Mouse (Mus musculus) lung, postnatal 10 days (tissue): ENCODE measurements at regions not wholly inside any gene's neighbourhood (a gene's known extent, or its start where the extent isn't known, plus 50 kb on each side); places are given as distances from the start of the nearest gene placed in this dataset.
A peak's percentile ranks its signal among the peaks of the same experiment; 100 is the strongest.

Source experiments
- DNase-seq: peaks from one replicate; pipeline ENCODE4 v3.0.0; 2021

GRCm38 (mm10) chr2:45475996-45476395 lies 358.8 kb upstream of the Zeb2 start:
- no peak for DNase-seq

DNA sequence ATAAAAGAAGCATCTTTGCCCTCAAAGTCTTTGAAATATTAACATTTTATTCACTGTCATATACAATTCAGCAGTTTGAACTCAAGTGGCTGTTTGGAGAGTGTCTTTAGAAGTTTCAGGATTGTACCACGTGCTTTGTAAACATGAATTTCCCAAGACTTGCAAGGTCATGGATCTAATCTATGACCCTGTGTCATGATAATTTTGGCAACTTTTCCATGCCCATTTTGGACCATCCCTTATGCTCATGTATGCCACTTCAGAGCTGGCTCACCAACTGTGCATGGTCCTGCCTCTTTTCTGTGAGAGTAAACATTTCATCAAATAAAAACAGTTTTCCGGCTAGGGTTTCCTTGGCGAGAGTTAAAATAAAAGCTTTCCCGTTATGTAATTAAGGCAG lies 347.1 kb upstream of the Zeb2 start:
- DNase-seq = no peak

DNA sequence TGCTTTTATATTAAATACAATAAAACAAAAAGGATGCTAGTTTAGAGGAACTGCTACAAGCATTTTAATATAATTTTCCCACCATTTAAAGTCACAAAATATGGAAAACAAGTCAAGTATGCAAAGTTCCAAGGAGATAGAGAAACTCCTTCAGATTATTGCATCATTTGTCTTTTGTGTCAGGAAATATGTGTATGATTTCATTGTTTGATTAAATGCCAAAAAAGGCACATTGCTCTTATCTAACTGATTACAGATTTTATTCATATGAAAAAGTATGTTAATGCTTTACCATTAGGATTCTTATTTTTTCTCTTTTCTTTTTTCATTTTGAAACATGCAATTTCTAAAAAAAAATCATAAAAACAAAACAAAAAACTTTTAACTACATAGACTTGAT lies 342.2 kb upstream of the Zeb2 start:
- DNase-seq = no peak

DNA sequence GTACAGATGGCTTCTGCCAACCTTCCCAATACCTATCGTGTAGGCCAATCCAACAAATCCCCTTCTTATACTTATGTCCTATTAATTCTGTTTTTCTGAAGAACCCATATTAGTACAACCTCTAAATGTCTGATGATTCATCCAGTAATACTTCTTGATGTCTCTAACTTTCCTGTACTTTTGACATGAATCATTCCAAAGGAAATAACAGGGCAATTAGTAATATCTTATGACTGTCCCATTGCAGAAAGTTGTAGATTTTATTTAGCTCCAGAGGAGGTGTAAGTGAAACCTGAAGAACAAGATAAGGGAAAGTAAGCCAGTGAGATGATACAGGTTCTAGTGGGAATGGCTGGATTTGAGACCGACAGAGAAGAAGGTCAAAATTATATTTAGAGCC lies 337.6 kb upstream of the Zeb2 start:
- no peak for DNase-seq

- no peak for DNase-seq
These were observed 322.0 kb upstream of the Zeb2 start for GRCm38 (mm10) chr2:45439146-45439545.

DNA sequence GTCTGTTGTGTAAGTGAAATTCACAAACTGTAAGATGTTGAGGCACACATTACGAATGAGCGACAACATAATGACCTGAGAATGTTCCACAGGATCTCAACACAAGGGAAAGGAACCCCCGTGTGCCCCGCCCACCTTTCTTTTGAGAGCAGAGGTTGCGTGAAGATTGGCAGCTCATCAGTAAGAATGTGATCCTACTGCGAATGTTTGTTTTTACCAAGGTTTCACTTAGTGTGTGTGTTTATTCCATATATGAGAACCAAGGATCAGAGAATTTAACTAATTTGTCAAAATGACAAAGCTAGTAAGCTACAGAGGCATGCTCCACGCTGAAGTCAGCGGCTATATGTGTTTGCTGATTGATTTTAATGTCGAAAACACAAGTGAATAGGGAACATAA lies 321.5 kb upstream of the Zeb2 start:
- peak; percentile 45 for DNase-seq

GRCm38 (mm10) chr2:45435261-45435980 lies 318.2 kb upstream of the Zeb2 start:
- DNase-seq = peak; percentile 35

- DNase-seq = no peak
These were observed 317.6 kb upstream of the Zeb2 start for GRCm38 (mm10) chr2:45434789-45435188.

DNA sequence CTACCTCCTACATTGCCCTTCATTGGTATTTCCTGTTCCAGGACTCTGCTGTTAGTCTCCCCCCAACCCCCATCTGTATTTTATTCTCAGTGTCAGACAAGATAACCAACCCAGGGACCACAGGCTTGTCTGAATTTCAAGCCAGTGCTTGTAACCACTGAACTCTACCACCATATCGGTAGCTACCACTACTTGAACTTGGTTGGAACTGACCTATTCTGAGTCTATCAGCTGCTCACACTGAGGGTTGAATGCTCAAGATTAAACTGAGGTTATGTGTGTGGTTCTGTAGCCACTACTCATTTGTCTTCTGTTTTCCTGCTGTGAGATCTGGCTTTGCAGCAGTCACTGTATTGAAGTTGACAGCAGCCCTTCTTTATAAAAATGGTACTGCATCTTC lies 317.0 kb upstream of the Zeb2 start:
- DNase-seq = no peak

DNA sequence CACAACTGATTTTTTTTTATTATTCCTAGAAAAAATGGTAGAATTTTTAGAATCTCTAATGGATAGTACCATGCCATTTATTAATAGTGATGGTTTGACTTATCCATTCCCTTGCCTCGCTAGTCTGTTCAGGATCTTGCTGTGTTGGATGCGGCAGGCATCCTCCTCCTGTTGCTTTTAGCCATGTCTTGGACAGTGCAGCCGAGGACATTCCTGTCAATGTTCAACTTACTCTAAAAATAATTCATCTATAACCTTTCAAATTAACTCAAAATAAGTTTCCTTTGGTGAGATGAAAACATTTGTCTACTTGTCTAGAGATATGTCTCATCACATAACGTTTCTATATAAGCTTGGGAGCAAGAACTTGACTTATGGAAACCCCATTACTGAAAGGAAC lies 314.2 kb upstream of the Zeb2 start:
- DNase-seq = no peak

DNA sequence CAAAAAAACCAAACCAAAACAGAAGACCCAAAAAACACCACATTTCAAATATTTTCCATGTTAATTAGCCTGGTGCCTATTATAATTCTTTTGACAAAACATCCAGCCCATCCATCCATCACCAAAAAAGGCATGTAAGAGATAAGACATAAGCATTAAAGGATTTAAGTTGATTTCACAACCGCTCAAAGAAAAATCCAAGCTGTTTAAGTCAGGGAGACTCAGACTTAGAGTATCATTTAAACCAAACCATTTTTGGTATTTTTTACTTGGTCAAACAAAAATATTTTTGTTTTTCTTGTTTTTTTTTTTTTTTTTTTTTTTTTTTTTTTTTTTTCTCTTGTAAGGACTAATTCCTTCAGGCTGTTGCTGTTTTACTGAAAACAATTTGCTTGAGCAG lies 304.6 kb upstream of the Zeb2 start:
- no peak for DNase-seq

GRCm38 (mm10) chr2:45408136-45408535 lies 290.9 kb upstream of the Zeb2 start:
- DNase-seq = no peak

- DNase-seq = no peak
These were observed 272.8 kb upstream of the Zeb2 start for GRCm38 (mm10) chr2:45389902-45390492.

DNA sequence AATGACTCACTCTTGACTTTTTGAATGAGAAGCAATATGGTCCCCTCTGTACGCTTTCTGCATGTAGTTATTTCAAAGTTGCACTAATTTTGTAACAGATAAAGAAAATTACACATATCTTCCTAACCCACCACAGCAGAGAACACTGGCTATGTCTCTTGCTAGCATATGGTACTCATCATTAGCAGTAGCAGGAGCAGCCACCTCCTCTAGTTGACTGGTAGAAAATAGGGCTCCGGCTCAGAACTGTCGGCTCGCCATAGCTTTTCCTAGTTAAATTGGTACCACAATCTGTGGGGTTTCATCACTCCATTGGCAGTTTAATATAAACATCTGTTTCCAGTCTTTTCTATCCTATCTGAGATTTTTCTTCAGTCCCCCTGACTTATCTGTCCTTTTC lies 254.1 kb upstream of the Zeb2 start:
- DNase-seq = no peak

DNA sequence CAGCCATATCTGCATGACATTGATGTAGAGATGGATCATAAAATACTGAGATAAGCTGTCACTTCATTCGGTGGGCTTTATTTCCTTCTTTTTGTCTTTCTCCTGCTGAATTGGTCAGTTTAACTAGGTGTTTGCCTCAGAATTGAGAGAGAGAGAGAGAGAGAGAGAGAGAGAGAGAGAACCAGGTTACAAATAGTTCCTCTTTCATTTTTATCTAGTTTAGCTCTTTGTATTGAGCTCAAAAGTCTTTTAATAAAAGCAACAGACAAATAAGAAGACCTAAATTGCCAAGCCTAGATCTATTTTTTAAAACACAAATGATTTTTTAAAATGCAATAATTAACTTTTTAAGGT lies 253.4 kb upstream of the Zeb2 start:
- DNase-seq = no peak

DNA sequence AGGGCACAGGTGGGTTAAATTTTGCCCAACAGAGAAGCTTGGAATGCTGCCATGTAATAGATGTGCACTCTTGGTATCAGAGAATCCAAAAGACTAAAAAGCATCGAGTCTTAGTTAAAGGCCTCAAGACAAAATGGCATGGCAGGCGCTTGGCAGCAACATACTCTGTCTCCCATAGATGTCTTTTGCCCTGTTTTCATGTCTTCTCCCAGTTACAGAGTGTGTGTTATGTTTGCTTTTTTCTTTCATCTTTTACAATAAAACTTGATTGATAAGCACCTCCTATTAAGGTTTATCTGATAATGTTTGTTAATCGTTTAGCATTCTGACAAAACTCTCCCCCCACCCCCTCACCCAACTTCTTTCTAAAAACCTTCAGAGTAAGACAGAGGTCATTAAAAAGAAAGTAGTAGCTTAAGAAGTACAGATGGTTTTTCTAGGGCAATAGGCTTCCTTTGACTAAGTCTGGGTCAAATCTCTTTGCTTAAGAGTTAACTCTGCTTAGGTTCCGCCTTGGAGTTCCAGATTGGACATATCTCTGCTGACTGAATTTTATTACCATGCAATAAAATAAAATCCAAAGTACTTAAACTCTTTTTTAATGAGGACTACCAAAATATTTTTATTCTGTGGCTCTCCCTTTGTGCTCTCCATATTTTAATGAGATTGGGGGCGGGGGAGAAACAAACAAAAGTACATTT lies 252.9 kb upstream of the Zeb2 start:
- DNase-seq = no peak

GRCm38 (mm10) chr2:45369432-45369831 lies 252.2 kb upstream of the Zeb2 start:
- DNase-seq = no peak

GRCm38 (mm10) chr2:45367436-45368193 lies 250.4 kb upstream of the Zeb2 start:
- peak; percentile 14 for DNase-seq

- no peak for DNase-seq
These were observed 240.1 kb upstream of the Zeb2 start for GRCm38 (mm10) chr2:45357266-45357665.

- DNase-seq = no peak
These were observed 239.5 kb upstream of the Zeb2 start for GRCm38 (mm10) chr2:45356558-45357170.

GRCm38 (mm10) chr2:45356021-45356420 lies 238.8 kb upstream of the Zeb2 start:
- DNase-seq = no peak

DNA sequence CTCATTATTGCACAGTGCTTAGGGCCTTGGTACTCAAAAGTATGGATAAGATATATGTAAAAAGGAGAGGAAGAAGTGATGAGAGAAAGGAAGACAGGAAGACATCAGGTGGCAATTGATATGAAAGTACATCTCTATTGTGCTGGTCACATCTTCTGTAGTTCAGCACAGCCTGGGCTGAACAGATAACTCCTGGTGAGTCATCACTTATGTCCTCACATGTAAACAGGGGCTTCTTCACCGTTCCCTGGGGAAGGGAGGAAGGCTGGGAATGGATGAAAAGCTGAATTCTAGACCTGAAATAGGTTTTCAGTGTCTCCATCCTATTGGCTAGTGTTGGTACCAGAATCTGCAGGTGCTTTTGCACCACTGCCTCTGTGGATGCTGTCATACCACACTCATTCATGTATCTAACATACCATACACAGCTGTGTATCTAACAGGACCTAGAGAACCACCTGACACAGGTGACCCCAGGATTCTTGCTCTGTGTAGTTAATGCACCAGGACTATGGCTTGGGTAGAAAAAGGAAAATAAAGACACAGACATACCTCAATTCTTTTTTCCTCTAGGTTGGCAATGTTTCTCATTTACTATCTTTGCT lies 234.4 kb upstream of the Zeb2 start:
- DNase-seq = no peak

- no peak for DNase-seq
These were observed 229.2 kb upstream of the Zeb2 start for GRCm38 (mm10) chr2:45346358-45346757.
